Mouse (Mus musculus): ENCODE measurements around the gene Dazap2.

GRCm38 (mm10) chr15:100612432-100612831, 2.7 kb upstream of the Dazap2 start:
- TF ChIP-seq CTCF (IDR thresholded peaks at IDR 0.05; ENCODE audit: borderline replicate concordance, insufficient read depth, low read length) (no peak), POLR2A (IDR thresholded peaks at IDR 0.05; ENCODE audit: low read depth, low read length) (no peak)
